Mouse (Mus musculus) kidney, adult 2 months (tissue): ENCODE measurements around the gene Cers6.

Experiments used
- CTCF ChIP-seq: fragments of 200-500 bp; conservative IDR thresholded peaks from 2 replicates; pipeline ENCODE4 v1.5.1; 2011; ENCODE audit warnings: low read depth, mild to moderate bottlenecking, control low read depth, low read length, moderate library complexity, mixed read lengths; ENCODE audit not compliant: insufficient read depth, insufficient read length
- POLR2A ChIP-seq: fragments of 200-500 bp; IDR thresholded peaks from one replicate; pipeline ENCODE4 v1.6.1; 2011; ENCODE audit warnings: low read depth, low read length, control low read depth

- TF ChIP-seq CTCF (no peak), POLR2A (no peak)
These were observed 45.7 kb downstream of the Cers6 start for GRCm38 (mm10) chr2:68906921-68907320.
